8 mouse cellular contexts compared by ENCODE assay signal in genomic region chr8:67405947-67406346, GRCm38 (mm10).
DNase-seq lines count a peak whose midpoint lies in the region; ATAC-seq and TF ChIP-seq lines count a peak whose summit lies in the region.

No protein-coding gene starts in this region.

- no peaks in the 10 kb centered on the region for H3K4me1 ChIP-seq in kidney, postnatal 0 days (replicated peaks; ENCODE audit: insufficient read depth, low read length)

- no peak overlapping the region for H3K4me3 ChIP-seq in kidney, postnatal 0 days (replicated peaks; ENCODE audit: low read depth, low read length)

- H3K27ac ChIP-seq in kidney, postnatal 0 days = no peak overlapping the region

- peak; percentile 72 for DNase-seq in kidney, postnatal 0 days (ENCODE audit: low spot score)
- DNase-seq in kidney, adult 11 months = no peak
- DNase-seq in Muller cell, postnatal 12 days (ENCODE audit: inconsistent ontology term) = peak; percentile 18
- peak; percentile 44 for DNase-seq in embryo, embryonic 11.5 days (ENCODE audit: low read depth, low spot score)
- DNase-seq in layer of hippocampus, adult 9-10 months (ENCODE audit: low spot score) = peak; percentile 17
- peak; percentile 66 for DNase-seq in retina, postnatal 1 day
- DNase-seq in B cell, adult 2 months = no peak

- H3K9ac ChIP-seq in kidney, postnatal 0 days (ENCODE audit: low read depth, low read length) = no peak overlapping the region

- H3K27me3 ChIP-seq in kidney, postnatal 0 days (ENCODE audit: insufficient read depth, low read length) = no peaks in the 10 kb centered on the region

- no peaks in the 10 kb centered on the region for H3K36me3 ChIP-seq in kidney, postnatal 0 days (ENCODE audit: insufficient read depth, low read length)

- peak; percentile 74 for TF ChIP-seq CTCF in kidney, postnatal 0 days (IDR thresholded peaks at IDR 0.05; ENCODE audit: low read depth)

- H3K4me2 ChIP-seq in kidney, postnatal 0 days (ENCODE audit: low read length) = no peak overlapping the region

- no peaks in the 10 kb centered on the region for H3K9me3 ChIP-seq in kidney, postnatal 0 days (replicated peaks; ENCODE audit: low read length)

- WGBS in kidney, postnatal 0 days = 39% methylated on average over 10 of the region's 10 CpGs

- ATAC-seq in kidney, postnatal 0 days (replicated peaks; ENCODE audit: low FRiP score, low read depth) = 0 out of 2 replicates have a peak, but pooled peaks have one; percentile 33
- ATAC-seq in CD4-positive, CD25-positive, alpha-beta regulatory T cell, adult 4 months = no peak

Comparison
In these comparisons a context has a peak if more than half of its experiments do, and no peak if none do; other contexts are left out.
1. DNase-seq: peak in kidney, postnatal 0 days (single experiment), Muller cell, postnatal 12 days (single experiment), embryo, embryonic 11.5 days (single experiment), layer of hippocampus, adult 9-10 months (single experiment) and retina, postnatal 1 day (single experiment); none in kidney, adult 11 months (single experiment) and B cell, adult 2 months (0 of 2).